Mouse (Mus musculus) liver, postnatal 0 days (tissue): ENCODE results near the gene Bcl7c. TPM values are rescaled to one million over a fixed set of nuclear protein-coding genes. Genes with fewer than 3 reads are reported as not detected.
"Not testable (repeated sequence)": the region's sequence is repeated elsewhere in the genome, so short reads cannot be mapped to it uniquely, and the experiment has no call there.

Experiments used
- ATAC-seq: fragments of 200-750 bp; cut with Nextera tagmentation; 2 replicates; pipeline ENCODE4 v1.8.0; 2017; ENCODE audit warnings: mild to moderate bottlenecking, moderate library complexity
- DNase-seq: peaks from one replicate; pipeline ENCODE4 v3.0.0-alpha.2; 2016
- H3K27ac ChIP-seq: fragments of 300-500 bp; sonication (generic); 2 replicates; pipeline ENCODE4 v1.5.1; 2014; ENCODE audit warnings: antibody characterized with exemption, moderate library complexity, mild to moderate bottlenecking, low read depth
- H3K27me3 ChIP-seq: fragments of 300-500 bp; sonication (generic); 2 replicates; pipeline ENCODE4 v1.6.1; 2014; ENCODE audit warnings: low read length, control low read depth, mixed read lengths; ENCODE audit not compliant: insufficient read depth
- H3K36me3 ChIP-seq: fragments of 300-500 bp; sonication (generic); replicated peaks from 2 replicates; pipeline ENCODE4 v1.6.1; 2014; ENCODE audit warnings: mild to moderate bottlenecking, control low read depth, low read length, moderate library complexity, mixed read lengths; ENCODE audit not compliant: insufficient read depth
- H3K4me1 ChIP-seq: fragments of 300-500 bp; sonication (generic); 2 replicates; pipeline ENCODE4 v1.6.1; 2014; ENCODE audit warnings: antibody characterized with exemption, mild to moderate bottlenecking, control low read depth; ENCODE audit not compliant: insufficient read depth
- H3K4me2 ChIP-seq: fragments of 300-500 bp; sonication (generic); 2 replicates; pipeline ENCODE4 v1.6.1; 2014; ENCODE audit warnings: low read depth, mild to moderate bottlenecking, low read length, moderate library complexity, mixed read lengths
- H3K4me3 ChIP-seq: fragments of 300-500 bp; sonication (generic); 2 replicates; pipeline ENCODE4 v1.5.1; 2014; ENCODE audit warnings: low read depth, low read length
- H3K9ac ChIP-seq: fragments of 300-500 bp; sonication (generic); replicated peaks from 2 replicates; pipeline ENCODE4 v1.6.1; 2014; ENCODE audit warnings: mild to moderate bottlenecking, moderate library complexity
- H3K9me3 ChIP-seq: fragments of 300-500 bp; sonication (generic); 2 replicates; pipeline ENCODE4 v1.6.1; 2016; ENCODE audit warnings: mild to moderate bottlenecking, control low read depth, low read length, mixed read lengths
- CTCF ChIP-seq: sonication (generic); IDR thresholded peaks from 2 replicates; pipeline ENCODE4 v1.5.1; 2016; ENCODE audit warnings: antibody characterized with exemption, low read depth
- EP300 ChIP-seq: IDR thresholded peaks from 2 replicates; pipeline ENCODE4 v1.6.1; 2016; ENCODE audit warnings: antibody characterized with exemption, low read depth, mild to moderate bottlenecking
- WGBS: fragments of 180-500 bp; shearing (Covaris S2); extraction: QIAGEN DNeasy Blood & Tissue Kit; methylation state at CpG from one replicate; pipeline ENCODE4 v1.1.7; 2014; ENCODE audit not compliant: insufficient replicate concordance; 5-methylcytosine and 5-hydroxymethylcytosine counted together
- polyA plus RNA-seq: library from polyadenylated mRNA; unstranded; fragments of >200 nt; fragmentation: Nextera tagmentation; extraction: Ambion mirVana; gene quantifications from 2 replicates; pipeline ENCODE4 v1.2.1, GENCODE M21; 2015

Gene Bcl7c
- polyA plus RNA-seq, 1 experiment from 2014 or later, result 20.1 TPM

GRCm38 (mm10) chr7:127626039-127626438 lies 82.7 kb downstream of the Bcl7c start:
- Histone ChIP-seq H3K9me3 (no peaks in the 10 kb centered on the region), H3K4me1 (peaks cover 12% of the 10 kb centered on the region), H3K27ac (peak overlapping the region; percentile 44; the same call in 1 of the 2 replicates), H3K4me2 (peak overlapping the region; percentile 53), H3K36me3 (no peaks in the 10 kb centered on the region), H3K27me3 (no peaks in the 10 kb centered on the region), H3K4me3 (peak overlapping the region; percentile 20), H3K9ac (no peak overlapping the region)
- no peak for TF ChIP-seq CTCF
- no peak for TF ChIP-seq EP300
- ATAC-seq (peak; percentile 38), DNase-seq (no peak)
- 93% methylated on average over 7 of the region's 7 CpGs for WGBS

- not testable (repeated sequence) for ATAC-seq, H3K27ac ChIP-seq, H3K4me3 ChIP-seq, DNase-seq, H3K36me3 ChIP-seq, H3K4me1 ChIP-seq, H3K9me3 ChIP-seq, H3K9ac ChIP-seq, H3K4me2 ChIP-seq, H3K27me3 ChIP-seq
- WGBS, result 88% methylated on average over 6 of the region's 8 CpGs
Measured at GRCm38 (mm10) chr7:127618402-127618801, 90.3 kb downstream of the Bcl7c start.

GRCm38 (mm10) chr7:127617962-127618361 lies 90.8 kb downstream of the Bcl7c start:
- TF ChIP-seq CTCF, result no peak
- no peak for TF ChIP-seq EP300
- Histone ChIP-seq H3K4me1 (peaks cover 10% of the 10 kb centered on the region), H3K9me3 (no peaks in the 10 kb centered on the region), H3K27ac (no peak overlapping the region), H3K27me3 (no peaks in the 10 kb centered on the region), H3K4me3 (no peak overlapping the region), H3K9ac (no peak overlapping the region), H3K36me3 (no peaks in the 10 kb centered on the region), H3K4me2 (no peak overlapping the region)
- no peak for ATAC-seq
- WGBS, result 91% methylated on average over 2 of the region's 2 CpGs
- no peak for DNase-seq

- TF ChIP-seq CTCF, result no peak
- Histone ChIP-seq H3K36me3 (peaks cover 6% of the 10 kb centered on the region), H3K4me3 (no peak overlapping the region), H3K4me1 (peaks cover 10% of the 10 kb centered on the region), H3K27me3 (no peaks in the 10 kb centered on the region), H3K9ac (no peak overlapping the region), H3K27ac (no peak overlapping the region), H3K4me2 (no peak overlapping the region), H3K9me3 (no peaks in the 10 kb centered on the region)
- WGBS, result 73% methylated on average over 1 of the region's 1 CpGs
- ATAC-seq (no peak), DNase-seq (no peak)
Measured at GRCm38 (mm10) chr7:127616881-127617280, 91.9 kb downstream of the Bcl7c start.

- no peak for DNase-seq
- no peaks in the 10 kb centered on the region for H3K27me3 ChIP-seq
- H3K9ac ChIP-seq, result no peak overlapping the region
- peaks cover 12% of the 10 kb centered on the region for H3K36me3 ChIP-seq
- no peak for TF ChIP-seq CTCF
- TF ChIP-seq EP300, result no peak
- no peak overlapping the region for H3K27ac ChIP-seq
- no peak overlapping the region for H3K4me3 ChIP-seq
- no peaks in the 10 kb centered on the region for H3K9me3 ChIP-seq
- peaks cover 10% of the 10 kb centered on the region for H3K4me1 ChIP-seq
- WGBS, result 54% methylated on average over 1 of the region's 1 CpGs
- H3K4me2 ChIP-seq, result no peak overlapping the region
- no peak for ATAC-seq
Measured at GRCm38 (mm10) chr7:127616336-127616735, 92.4 kb downstream of the Bcl7c start.

GRCm38 (mm10) chr7:127614891-127615843 lies 93.6 kb downstream of the Bcl7c start, which contains the start of gene Zfp629:
Zfp629 (minus strand) TSS chr7:127615797.
- TF ChIP-seq CTCF (no peak), EP300 (no peak)

More at GRCm38 (mm10) chr7:127614891-127615843, 93.6 kb downstream of the Bcl7c start, which contains the start of gene Zfp629:
- H3K27me3 ChIP-seq, result no peaks in the 10 kb centered on the region
- H3K36me3 ChIP-seq, result peaks cover 19% of the 10 kb centered on the region
- 1% methylated on average over 42 of the region's 50 CpGs for WGBS
- H3K4me1 ChIP-seq, result peaks cover 10% of the 10 kb centered on the region
- no peaks in the 10 kb centered on the region for H3K9me3 ChIP-seq
- H3K9ac ChIP-seq, result peak within 1 kb of the TSS; percentile 96
- peak within 1 kb of the TSS; percentile 96 for H3K27ac ChIP-seq
- ATAC-seq (peak; percentile 86), DNase-seq (peak; percentile 72)
- peak within 1 kb of the TSS; percentile 97 for H3K4me3 ChIP-seq
- peak within 1 kb of the TSS; percentile 78 for H3K4me2 ChIP-seq
